Mouse (Mus musculus) WW6 (cell line): Measurements from ENCODE around the gene Prkar1b.

Experiments
- DNase-seq: peaks from one replicate; pipeline ENCODE4 v3.0.0-alpha.2; 2013; ENCODE audit warnings: low read depth, low spot score

Prkar1b gene

GRCm38 (mm10) chr5:138979840-138980239, 170.0 kb downstream of the Prkar1b start:
- DNase-seq = no peak

GRCm38 (mm10) chr5:138977759-138978158, 172.0 kb downstream of the Prkar1b start:
- no peak for DNase-seq

- DNase-seq = no peak
Measured at GRCm38 (mm10) chr5:138974911-138975485, 174.8 kb downstream of the Prkar1b start.

GRCm38 (mm10) chr5:138973480-138973879, 176.3 kb downstream of the Prkar1b start:
- DNase-seq = no peak

- no peak for DNase-seq
Measured at GRCm38 (mm10) chr5:138971405-138971804, 178.4 kb downstream of the Prkar1b start.

- DNase-seq = no peak
Measured at GRCm38 (mm10) chr5:138970056-138970490, 179.7 kb downstream of the Prkar1b start.
